ENCODE assay signal across 10 mouse cellular contexts in genomic region chr7:123035314-123035713, GRCm38 (mm10).
"Had no signal": no experiment of that assay in that cellular context is flagged by ENCODE, and none has a peak within 500 bp of the region (broad histone marks: within the 10 kb centered on the region; RNA-seq: fewer than 3 reads in every experiment).

No protein-coding gene starts in this region.

- DNase-seq: kidney, adult 8-10 months; kidney, postnatal 25 days; lung, adult 18-20 months; spleen, adult 18-20 months; thymus, adult 2 months; thymus, postnatal 25 days had no signal

- H3K27ac ChIP-seq: limb, embryonic 13.5 days; liver, embryonic 14.5 days; midbrain, embryonic 13.5 days; stomach, embryonic 15.5 days had no signal

- H3K4me3 ChIP-seq: limb, embryonic 13.5 days; midbrain, embryonic 13.5 days; stomach, embryonic 15.5 days had no signal
